Mouse (Mus musculus): ENCODE measurements around the gene Kank1.

DNA sequence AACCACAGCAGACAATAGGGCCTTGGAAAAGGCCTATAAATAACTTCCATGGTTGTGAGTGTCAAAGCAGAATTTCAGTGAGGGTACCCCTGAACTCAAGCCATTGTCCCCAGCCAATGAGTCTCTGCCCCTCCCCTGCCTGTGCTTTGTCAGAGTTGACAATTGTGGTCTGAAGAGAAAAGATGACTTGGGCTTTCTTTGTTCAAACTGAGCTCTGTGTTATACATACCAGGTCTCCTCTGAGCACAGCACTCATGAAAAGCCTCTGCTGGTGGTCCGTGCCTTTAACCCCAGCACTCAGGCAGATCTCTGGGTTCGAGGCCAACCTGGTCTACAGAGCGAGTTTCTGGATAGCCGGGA is 5.8 kb upstream of the Kank1 start:
- TF ChIP-seq POLR2A (IDR thresholded peaks at IDR 0.05; ENCODE audit: insufficient read depth, low read depth, low read length), result no peak
- TF ChIP-seq CTCF (IDR thresholded peaks at IDR 0.05; ENCODE audit: insufficient read depth, low read depth, low read length), result no peak

All from olfactory bulb, adult 2 months (tissue).